26 mouse cellular contexts compared by ENCODE assay signal in the genomic region with DNA sequence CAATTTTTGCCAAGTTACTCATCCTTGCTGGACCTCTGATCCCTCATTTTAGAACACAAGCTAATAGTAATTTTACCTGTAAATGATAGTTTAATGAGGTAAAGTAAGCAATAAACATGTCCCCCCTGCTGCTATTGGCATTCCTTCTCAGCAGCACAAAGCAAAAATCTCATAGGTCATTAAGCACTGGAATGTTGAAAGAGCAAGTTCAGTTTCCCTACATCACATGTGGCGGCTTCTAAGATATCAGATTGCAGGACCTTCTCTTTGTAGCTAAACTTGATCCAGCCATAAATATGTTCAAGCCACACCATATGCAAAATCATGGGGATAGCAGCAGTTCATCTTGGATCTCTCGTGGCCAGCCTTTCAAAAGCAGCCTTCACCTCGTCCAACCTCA. TPM values are rescaled to one million over a fixed set of nuclear protein-coding genes. Genes with fewer than 3 reads are reported as not detected.
DNase-seq lines count a peak whose midpoint lies in the region; ATAC-seq and TF ChIP-seq lines count a peak whose summit lies in the region.
"Had no signal": no experiment of that assay in that cellular context is flagged by ENCODE, and none has a peak within 500 bp of the region (broad histone marks: within the 10 kb centered on the region; RNA-seq: fewer than 3 reads in every experiment).

No protein-coding gene starts in this region.

- H3K36me3 ChIP-seq in embryonic facial prominence, embryonic 14.5 days (ENCODE audit: control insufficient read depth, insufficient read depth, low read length) = no peaks in the 10 kb centered on the region
- no peaks in the 10 kb centered on the region for H3K36me3 ChIP-seq in embryonic facial prominence, embryonic 10.5 days (replicated peaks)
- H3K36me3 ChIP-seq in kidney, embryonic 15.5 days = no peaks in the 10 kb centered on the region
- H3K36me3 ChIP-seq: embryonic facial prominence, embryonic 15.5 days; forebrain, embryonic 15.5 days; hindbrain, embryonic 10.5 days; intestine, embryonic 15.5 days; limb, embryonic 13.5 days; midbrain, embryonic 13.5 days had no signal

- H3K4me1 ChIP-seq in embryonic facial prominence, embryonic 14.5 days (ENCODE audit: control insufficient read depth, insufficient read depth, low read length) = 0 out of 2 replicates have a peak, but pooled peaks cover 6% of the 10 kb centered on the region
- 0 out of 2 replicates have a peak, but pooled peaks cover 6% of the 10 kb centered on the region for H3K4me1 ChIP-seq in embryonic facial prominence, embryonic 10.5 days
- peaks cover 29% of the 10 kb centered on the region for H3K4me1 ChIP-seq in kidney, embryonic 15.5 days
- H3K4me1 ChIP-seq in embryonic fibroblast, embryonic 13.5 days (ENCODE audit: control insufficient read depth, insufficient read depth, low read length) = peaks cover 4% of the 10 kb centered on the region; the same call in 1 of the 2 replicates
- H3K4me1 ChIP-seq: forebrain, embryonic 15.5 days; hindbrain, embryonic 10.5 days; intestine, embryonic 15.5 days; megakaryocyte, embryonic 14.5 days; midbrain, embryonic 13.5 days had no signal

- no peaks in the 10 kb centered on the region for H3K27me3 ChIP-seq in embryonic facial prominence, embryonic 14.5 days (replicated peaks; ENCODE audit: control insufficient read depth, insufficient read depth, low read length)
- no peaks in the 10 kb centered on the region for H3K27me3 ChIP-seq in embryonic facial prominence, embryonic 10.5 days (replicated peaks; ENCODE audit: low read depth, poor library complexity, severe bottlenecking)
- H3K27me3 ChIP-seq in kidney, embryonic 15.5 days = no peaks in the 10 kb centered on the region
- H3K27me3 ChIP-seq: embryonic facial prominence, embryonic 15.5 days; forebrain, embryonic 15.5 days; intestine, embryonic 15.5 days; limb, embryonic 13.5 days; lung, embryonic 15.5 days; megakaryocyte, embryonic 14.5 days; midbrain, embryonic 13.5 days had no signal

- no peak overlapping the region for H3K27ac ChIP-seq in embryonic facial prominence, embryonic 14.5 days (replicated peaks; ENCODE audit: low read depth, low read length)
- H3K27ac ChIP-seq in embryonic facial prominence, embryonic 10.5 days (replicated peaks) = no peak overlapping the region
- H3K27ac ChIP-seq in kidney, embryonic 15.5 days = peak overlapping the region; percentile 38
- H3K27ac ChIP-seq in embryonic fibroblast, embryonic 13.5 days (ENCODE audit: insufficient read depth, low read length) = peak overlapping the region; percentile 65
- H3K27ac ChIP-seq: embryonic facial prominence, embryonic 15.5 days; forebrain, embryonic 15.5 days; hindbrain, embryonic 10.5 days; intestine, embryonic 15.5 days; limb, embryonic 13.5 days; lung, embryonic 15.5 days; midbrain, embryonic 13.5 days had no signal

- no peak overlapping the region for H3K4me3 ChIP-seq in embryonic facial prominence, embryonic 14.5 days (ENCODE audit: low read depth, low read length)
- H3K4me3 ChIP-seq in embryonic facial prominence, embryonic 10.5 days = no peak overlapping the region
- no peak overlapping the region for H3K4me3 ChIP-seq in kidney, embryonic 15.5 days (replicated peaks)
- no peak overlapping the region for H3K4me3 ChIP-seq in embryonic fibroblast, embryonic 13.5 days (ENCODE audit: insufficient read depth, low read length)
- H3K4me3 ChIP-seq: embryonic facial prominence, embryonic 15.5 days; forebrain, embryonic 15.5 days; hindbrain, embryonic 10.5 days; intestine, embryonic 15.5 days; limb, embryonic 13.5 days; lung, embryonic 15.5 days; megakaryocyte, embryonic 14.5 days; midbrain, embryonic 13.5 days had no signal

- DNase-seq in embryonic facial prominence, embryonic 14.5 days (ENCODE audit: low spot score) = peak; percentile 48
- DNase-seq in embryonic facial prominence, embryonic 10.5 days (ENCODE audit: low spot score) = no peak
- no peak for DNase-seq in kidney, postnatal 25 days
- DNase-seq in Muller cell, postnatal 12 days (ENCODE audit: inconsistent ontology term) = peak; percentile 64
- DNase-seq in yolk sac, embryonic 10.5 days (ENCODE audit: low spot score) = no peak
- no peak for DNase-seq in cerebellum, adult 9-10 months
- DNase-seq: adrenal gland, postnatal 25 days; cerebellum, adult 11-12 months; cerebellum, postnatal 10 days; gastrocnemius, postnatal 10 days; heart, postnatal 14 days; lung, postnatal 36 days; thymus, adult 2 months; thymus, postnatal 36 days had no signal

- H3K9me3 ChIP-seq in embryonic facial prominence, embryonic 14.5 days (ENCODE audit: control insufficient read depth, low read length) = no peaks in the 10 kb centered on the region; the same call in 1 of the 2 replicates
- no peaks in the 10 kb centered on the region for H3K9me3 ChIP-seq in embryonic facial prominence, embryonic 10.5 days
- no peaks in the 10 kb centered on the region for H3K9me3 ChIP-seq in kidney, embryonic 15.5 days (replicated peaks)
- H3K9me3 ChIP-seq: embryonic facial prominence, embryonic 15.5 days; forebrain, embryonic 15.5 days; hindbrain, embryonic 10.5 days; intestine, embryonic 15.5 days; limb, embryonic 13.5 days; lung, embryonic 15.5 days; megakaryocyte, embryonic 14.5 days; midbrain, embryonic 13.5 days had no signal

- H3K9ac ChIP-seq in embryonic facial prominence, embryonic 14.5 days (ENCODE audit: low read depth, low read length) = no peak overlapping the region
- no peak overlapping the region for H3K9ac ChIP-seq in kidney, embryonic 15.5 days
- H3K9ac ChIP-seq: embryonic facial prominence, embryonic 15.5 days; forebrain, embryonic 15.5 days; intestine, embryonic 15.5 days; limb, embryonic 13.5 days; lung, embryonic 15.5 days; midbrain, embryonic 13.5 days had no signal

- no peak for ATAC-seq in embryonic facial prominence, embryonic 14.5 days (ENCODE audit: low read depth)
- peak; percentile 84 for ATAC-seq in kidney, embryonic 15.5 days (replicated peaks; ENCODE audit: low FRiP score)
- ATAC-seq: forebrain, embryonic 15.5 days; hindbrain, embryonic 16.5 days; intestine, embryonic 15.5 days; midbrain, embryonic 13.5 days had no signal

- 40% methylated on average over 3 of the region's 3 CpGs for WGBS in embryonic facial prominence, embryonic 14.5 days
- WGBS in embryonic facial prominence, embryonic 10.5 days = 62% methylated on average over 3 of the region's 3 CpGs
- 19% methylated on average over 3 of the region's 3 CpGs for WGBS in kidney, embryonic 15.5 days

- no peak for TF ChIP-seq POLR2A in embryonic fibroblast, embryonic 13.5 days (IDR thresholded peaks at IDR 0.05; ENCODE audit: low read depth, low read length)

- TF ChIP-seq CTCF in embryonic fibroblast, embryonic 13.5 days (IDR thresholded peaks at IDR 0.05; ENCODE audit: borderline replicate concordance, insufficient read depth, low read length) = no peak

- no peak overlapping the region for H3K4me2 ChIP-seq in embryonic facial prominence, embryonic 14.5 days (ENCODE audit: low read depth, low read length)
- no peak overlapping the region for H3K4me2 ChIP-seq in kidney, embryonic 15.5 days
- H3K4me2 ChIP-seq: embryonic facial prominence, embryonic 15.5 days; forebrain, embryonic 15.5 days; intestine, embryonic 15.5 days; limb, embryonic 13.5 days; liver, embryonic 11.5 days; lung, embryonic 15.5 days; midbrain, embryonic 13.5 days had no signal

RNA-seq across cellular contexts. Expression of a gene that starts 7.4 kb away (rescaled TPM):
- 94.1 and 113 TPM in 2 replicates for polyA plus RNA-seq in embryonic facial prominence, embryonic 14.5 days (2014; fragmentation: Nextera tagmentation; extraction: Ambion mirVana)
- polyA plus RNA-seq in embryonic facial prominence, embryonic 10.5 days (2016; fragmentation: Nextera tagmentation; extraction: Ambion mirVana) = 0.89 and 2.2 TPM in 2 replicates
- polyA plus RNA-seq in kidney, embryonic 15.5 days (2015; fragmentation: Nextera tagmentation; extraction: Ambion mirVana) = 23.3 and 23.9 TPM in 2 replicates
- 4.1 and 10.2 TPM in 2 replicates for polyA plus RNA-seq in embryonic fibroblast, embryonic 13.5 days (2011; ENCODE audit: insufficient read length, low read depth, missing spikeins)

Comparison
In these comparisons a context has a peak if more than half of its experiments do, and no peak if none do; other contexts are left out.
1. DNase-seq: peak in embryonic facial prominence, embryonic 14.5 days (single experiment) and Muller cell, postnatal 12 days (single experiment); none in embryonic facial prominence, embryonic 10.5 days (single experiment), kidney, postnatal 25 days (0 of 2), yolk sac, embryonic 10.5 days (single experiment) and cerebellum, adult 9-10 months (single experiment).
2. H3K27ac ChIP-seq: peak in kidney, embryonic 15.5 days (single experiment) and embryonic fibroblast, embryonic 13.5 days (single experiment); none in embryonic facial prominence, embryonic 14.5 days (single experiment) and embryonic facial prominence, embryonic 10.5 days (single experiment).